Mouse (Mus musculus): ENCODE data around the gene Mta3. TPM values are rescaled to one million over a fixed set of nuclear protein-coding genes. Genes with fewer than 3 reads are reported as not detected.

Gene Mta3
- polyA plus RNA-seq, 1 experiment, result 30.5 TPM

DNA sequence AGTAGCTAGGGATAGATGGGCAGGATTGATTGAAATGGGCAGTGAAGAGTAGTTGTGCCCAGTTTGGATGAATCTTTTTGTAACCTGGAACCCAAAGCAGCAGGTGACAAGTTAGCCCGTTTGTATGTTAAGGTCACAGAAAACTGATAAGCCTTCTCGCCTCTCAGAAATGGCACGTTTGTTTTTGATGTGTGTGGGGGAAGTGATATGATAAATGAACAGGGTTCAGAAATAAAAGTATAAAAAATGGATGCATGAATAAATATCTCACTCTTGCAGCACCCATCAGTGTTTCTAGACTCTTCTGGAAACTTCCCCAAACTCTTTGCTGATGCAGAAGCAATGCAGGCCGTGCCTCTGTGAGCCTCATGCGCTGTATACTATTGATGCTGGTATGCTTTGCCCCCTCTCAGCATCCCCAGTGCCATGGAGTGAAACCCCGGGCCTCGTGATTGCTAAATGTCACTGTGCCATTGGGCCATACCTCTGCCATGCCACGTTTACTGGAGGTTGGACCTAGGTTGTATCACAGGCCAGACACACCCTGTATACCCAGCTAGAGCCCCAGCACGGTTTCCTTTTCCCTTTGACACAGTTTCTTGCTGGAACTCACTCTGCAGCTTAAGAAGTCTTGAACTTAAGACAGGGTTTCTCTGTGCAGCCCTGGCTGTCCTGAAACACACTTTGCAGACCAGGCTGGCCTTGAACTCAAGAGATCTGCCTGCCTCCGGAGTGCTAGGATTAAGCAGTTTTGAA, 41.6 kb downstream of the Mta3 start:
- WGBS, result 80% methylated on average over 10 of the region's 10 CpGs
- Histone ChIP-seq H3K27ac (ENCODE audit: insufficient read depth, low read length) (no peak overlapping the region), H3K4me3 (ENCODE audit: extremely low read depth, insufficient read depth, insufficient read length) (no peak overlapping the region), H3K36me3 (ENCODE audit: control insufficient read depth, insufficient read depth, low read length) (peaks cover 6% of the 10 kb centered on the region), H3K4me1 (ENCODE audit: control insufficient read depth, insufficient read depth, insufficient read length) (no peaks in the 10 kb centered on the region), H3K27me3 (ENCODE audit: control insufficient read depth, insufficient read depth, low read length) (no peaks in the 10 kb centered on the region)
- no peak for DNase-seq (ENCODE audit: low read depth in 1 of 2, low spot score in 2 of 2)
- TF ChIP-seq POLR2A (IDR thresholded peaks at IDR 0.05; ENCODE audit: low read depth, low read length) (no peak), CTCF (IDR thresholded peaks at IDR 0.05; ENCODE audit: extremely low read depth, insufficient read depth, insufficient read length, insufficient replicate concordance) (no peak)

DNA sequence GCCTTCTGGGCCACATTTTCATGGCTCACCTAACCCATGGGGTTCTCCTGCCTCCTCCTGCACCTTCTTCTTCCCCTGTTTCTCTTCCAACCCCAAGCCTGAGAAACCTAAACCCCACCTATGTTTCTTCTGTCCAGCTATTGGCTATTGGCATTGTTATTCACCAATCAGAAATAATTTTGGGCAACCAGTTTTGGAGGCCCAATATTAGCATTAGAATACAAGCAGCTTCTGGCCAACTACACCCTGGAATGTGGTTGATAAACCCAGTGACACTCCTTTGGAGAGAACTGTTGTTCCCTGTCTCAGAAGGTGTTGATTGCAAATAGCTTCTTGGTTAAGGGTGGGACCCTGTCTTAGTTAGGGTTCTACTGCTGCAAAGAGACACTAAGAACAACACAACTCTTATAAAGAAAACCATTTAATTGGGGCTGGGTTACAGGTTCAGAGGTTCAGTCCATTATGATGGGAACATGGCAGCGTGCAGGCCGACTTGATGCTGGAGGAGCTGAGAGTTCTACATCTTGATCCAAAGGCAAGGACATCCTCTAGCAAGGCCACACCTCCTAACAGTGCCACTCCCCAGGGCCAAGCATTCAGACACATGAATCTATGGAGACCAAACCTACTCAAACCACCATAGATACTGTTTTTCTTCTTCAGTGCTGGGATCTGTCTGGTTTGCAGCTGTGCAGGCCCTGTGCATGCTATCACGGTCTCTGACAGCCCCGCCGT, 44.4 kb downstream of the Mta3 start:
- WGBS, result 86% methylated on average over 5 of the region's 5 CpGs
- TF ChIP-seq POLR2A (IDR thresholded peaks at IDR 0.05; ENCODE audit: low read depth, low read length), result no peak
- TF ChIP-seq CTCF (IDR thresholded peaks at IDR 0.05; ENCODE audit: extremely low read depth, insufficient read depth, insufficient read length, insufficient replicate concordance), result no peak
- DNase-seq (ENCODE audit: low read depth in 1 of 2, low spot score in 2 of 2), result no peak
- peaks cover 9% of the 10 kb centered on the region for H3K36me3 ChIP-seq (ENCODE audit: control insufficient read depth, insufficient read depth, low read length)
- no peaks in the 10 kb centered on the region for H3K27me3 ChIP-seq (ENCODE audit: control insufficient read depth, insufficient read depth, low read length)
- H3K4me3 ChIP-seq (ENCODE audit: extremely low read depth, insufficient read depth, insufficient read length), result no peak overlapping the region
- no peaks in the 10 kb centered on the region for H3K4me1 ChIP-seq (ENCODE audit: control insufficient read depth, insufficient read depth, insufficient read length)
- H3K27ac ChIP-seq (ENCODE audit: insufficient read depth, low read length), result no peak overlapping the region

DNA sequence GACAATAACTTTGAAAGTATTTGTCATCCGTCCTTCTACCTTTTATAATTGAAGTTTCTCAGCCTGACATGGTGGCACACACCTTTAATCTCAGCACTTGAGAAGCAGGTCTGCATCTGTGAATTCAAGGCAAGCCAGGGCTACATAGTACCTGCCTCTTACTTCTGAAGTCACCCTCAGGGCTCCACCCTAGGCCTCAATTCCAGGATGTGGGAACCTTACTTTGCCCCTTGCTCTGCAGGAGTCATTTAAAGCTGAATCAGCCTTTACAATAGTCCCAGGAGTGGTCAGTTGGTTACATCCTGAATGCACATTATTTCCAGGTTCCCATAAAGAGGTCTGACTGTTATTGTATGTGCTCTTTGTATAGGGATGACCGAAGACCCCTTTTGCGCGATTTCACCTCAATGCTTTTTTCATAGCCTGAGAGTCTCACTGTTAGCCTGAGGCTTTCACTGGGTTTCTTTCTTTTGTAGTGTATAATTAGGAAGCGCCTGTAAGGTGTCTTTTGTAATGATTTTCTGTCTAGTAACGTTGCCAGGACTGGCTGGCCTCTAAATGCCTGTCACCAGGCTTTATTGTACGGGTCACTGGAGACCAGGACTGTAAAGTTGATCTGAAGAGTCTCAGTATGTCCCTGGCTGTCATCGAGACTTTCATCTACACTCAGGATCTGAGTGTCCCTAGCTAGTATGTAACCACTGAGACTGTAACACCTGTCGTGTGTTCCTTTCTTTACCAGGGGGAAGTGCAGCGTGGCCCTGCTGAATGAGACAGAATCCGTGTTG, 47.3 kb downstream of the Mta3 start:
- no peaks in the 10 kb centered on the region for H3K4me1 ChIP-seq (ENCODE audit: control insufficient read depth, insufficient read depth, insufficient read length)
- DNase-seq (ENCODE audit: low read depth in 1 of 2, low spot score in 2 of 2), result no peak
- H3K4me3 ChIP-seq (ENCODE audit: extremely low read depth, insufficient read depth, insufficient read length), result no peak overlapping the region
- peaks cover 15% of the 10 kb centered on the region for H3K36me3 ChIP-seq (ENCODE audit: control insufficient read depth, insufficient read depth, low read length)
- H3K27me3 ChIP-seq (ENCODE audit: control insufficient read depth, insufficient read depth, low read length), result no peaks in the 10 kb centered on the region
- no peak for TF ChIP-seq CTCF (IDR thresholded peaks at IDR 0.05; ENCODE audit: extremely low read depth, insufficient read depth, insufficient read length, insufficient replicate concordance)
- TF ChIP-seq POLR2A (IDR thresholded peaks at IDR 0.05; ENCODE audit: low read depth, low read length), result no peak
- H3K27ac ChIP-seq (ENCODE audit: insufficient read depth, low read length), result no peak overlapping the region
- WGBS, result 95% methylated on average over 11 of the region's 11 CpGs

DNA sequence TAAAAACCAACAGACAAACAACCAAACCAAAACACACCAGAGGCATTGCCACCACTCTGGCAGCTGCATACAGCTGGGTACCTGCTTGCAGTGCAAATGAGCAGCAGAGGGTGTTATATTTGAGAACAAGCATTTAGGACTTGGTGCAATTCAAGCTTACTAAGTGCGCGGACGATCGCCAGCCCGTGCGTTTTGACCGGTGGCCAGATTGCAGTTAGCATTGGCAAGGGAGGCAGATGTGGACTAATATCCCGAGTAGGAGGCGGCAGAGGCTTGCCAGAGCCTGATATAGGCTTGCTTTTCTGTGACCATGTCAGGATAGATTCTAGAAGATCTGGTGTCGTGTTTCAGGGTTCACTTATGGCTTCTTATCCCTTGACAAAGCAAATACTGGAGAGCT, 52.1 kb downstream of the Mta3 start:
- WGBS, result 95% methylated on average over 10 of the region's 10 CpGs
- Histone ChIP-seq H3K27me3 (ENCODE audit: control insufficient read depth, insufficient read depth, low read length) (no peaks in the 10 kb centered on the region), H3K4me3 (ENCODE audit: extremely low read depth, insufficient read depth, insufficient read length) (no peak overlapping the region), H3K4me1 (ENCODE audit: control insufficient read depth, insufficient read depth, insufficient read length) (no peaks in the 10 kb centered on the region), H3K36me3 (ENCODE audit: control insufficient read depth, insufficient read depth, low read length) (peaks cover 22% of the 10 kb centered on the region), H3K27ac (ENCODE audit: insufficient read depth, low read length) (no peak overlapping the region)
- DNase-seq (ENCODE audit: low read depth in 1 of 2, low spot score in 2 of 2), result no peak
- TF ChIP-seq CTCF (IDR thresholded peaks at IDR 0.05; ENCODE audit: extremely low read depth, insufficient read depth, insufficient read length, insufficient replicate concordance), result no peak
- no peak for TF ChIP-seq POLR2A (IDR thresholded peaks at IDR 0.05; ENCODE audit: low read depth, low read length)

DNA sequence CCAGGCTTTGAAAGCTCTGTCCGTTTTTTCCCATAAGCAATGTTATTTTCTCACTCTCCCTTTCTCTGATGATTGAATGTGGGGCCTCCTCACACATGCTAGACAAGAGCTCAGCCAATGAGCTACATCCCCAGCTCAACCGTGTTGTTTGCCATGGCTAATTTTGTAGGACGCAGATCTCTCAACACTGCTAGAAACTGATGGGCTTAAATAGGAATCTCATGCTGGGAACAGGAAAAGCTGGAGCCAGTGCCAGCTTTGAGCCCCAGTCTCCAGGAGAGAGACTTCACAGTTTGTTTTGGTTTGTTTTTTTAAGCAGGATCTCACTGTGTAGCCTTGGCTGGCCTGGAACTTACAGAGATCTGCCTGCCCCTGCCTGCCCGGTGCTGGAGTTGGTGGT, 53.6 kb downstream of the Mta3 start:
- H3K36me3 ChIP-seq (ENCODE audit: control insufficient read depth, insufficient read depth, low read length), result peaks cover 20% of the 10 kb centered on the region
- H3K4me3 ChIP-seq (ENCODE audit: extremely low read depth, insufficient read depth, insufficient read length), result no peak overlapping the region
- whole genome bisulfite sequencing, result 78% methylated on average over 4 of the region's 4 CpGs
- no peaks in the 10 kb centered on the region for H3K27me3 ChIP-seq (ENCODE audit: control insufficient read depth, insufficient read depth, low read length)
- no peak for DNase-seq (ENCODE audit: low read depth in 1 of 2, low spot score in 2 of 2)
- H3K4me1 ChIP-seq (ENCODE audit: control insufficient read depth, insufficient read depth, insufficient read length), result 0 out of 2 replicates have a peak, but pooled peaks cover under 1% of the 10 kb centered on the region
- no peak for TF ChIP-seq POLR2A (IDR thresholded peaks at IDR 0.05; ENCODE audit: low read depth, low read length)
- no peak for TF ChIP-seq CTCF (IDR thresholded peaks at IDR 0.05; ENCODE audit: extremely low read depth, insufficient read depth, insufficient read length, insufficient replicate concordance)
- H3K27ac ChIP-seq (ENCODE audit: insufficient read depth, low read length), result no peak overlapping the region

DNA sequence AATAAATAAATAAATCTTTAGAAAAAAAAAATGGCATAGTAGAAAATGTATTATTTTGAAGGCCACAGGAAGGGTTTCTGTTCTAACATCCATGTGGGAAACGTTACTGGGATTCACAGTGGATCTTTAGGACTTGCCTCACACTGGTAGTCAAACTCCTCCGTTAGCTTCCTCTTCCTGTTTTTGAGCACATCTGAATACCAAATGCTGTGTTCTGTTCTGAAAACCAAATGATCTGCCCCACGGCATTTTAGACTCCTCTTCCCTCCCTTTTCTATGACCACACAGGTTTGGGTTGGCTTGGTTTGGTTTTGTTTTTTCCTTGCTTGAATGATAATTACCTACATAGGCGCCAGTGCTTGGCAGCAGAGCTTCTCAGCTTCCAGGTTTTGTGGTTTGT, 58.6 kb downstream of the Mta3 start:
- Histone ChIP-seq H3K27me3 (ENCODE audit: control insufficient read depth, insufficient read depth, low read length) (no peaks in the 10 kb centered on the region), H3K4me3 (ENCODE audit: extremely low read depth, insufficient read depth, insufficient read length) (no peak overlapping the region), H3K27ac (ENCODE audit: insufficient read depth, low read length) (peak overlapping the region; percentile 64), H3K36me3 (ENCODE audit: control insufficient read depth, insufficient read depth, low read length) (peaks cover 10% of the 10 kb centered on the region), H3K4me1 (ENCODE audit: control insufficient read depth, insufficient read depth, insufficient read length) (peaks cover 3% of the 10 kb centered on the region; the same call in 1 of the 2 replicates)
- peak in 1 of 2 experiments; percentile 27 for DNase-seq (ENCODE audit: low read depth in 1 of 2, low spot score in 2 of 2)
- no peak for TF ChIP-seq POLR2A (IDR thresholded peaks at IDR 0.05; ENCODE audit: low read depth, low read length)
- no peak for TF ChIP-seq CTCF (IDR thresholded peaks at IDR 0.05; ENCODE audit: extremely low read depth, insufficient read depth, insufficient read length, insufficient replicate concordance)
- 27% methylated on average over 4 of the region's 4 CpGs for WGBS
